Mouse (Mus musculus) brown adipose tissue, adult 24 weeks (tissue): ENCODE measurements at regions not wholly inside any gene's neighbourhood (a gene's known extent, or its start where the extent isn't known, plus 50 kb on each side); places are given as distances from the start of the nearest gene placed in this dataset.

Source experiments
- H3K27ac ChIP-seq: fragments of 200-500 bp; replicated peaks from 2 replicates; pipeline ENCODE4 v1.5.1; 2012; ENCODE audit warnings: low read depth, mild to moderate bottlenecking, low read length
- H3K4me1 ChIP-seq: fragments of 200-500 bp; 2 replicates; pipeline ENCODE4 v1.6.1; 2012; ENCODE audit warnings: low read length, mixed read lengths; ENCODE audit not compliant: control insufficient read depth, insufficient read depth, insufficient read length
- H3K4me3 ChIP-seq: fragments of 200-500 bp; 2 replicates; pipeline ENCODE4 v1.5.1; 2012; ENCODE audit warnings: low read depth, mild to moderate bottlenecking, low read length, moderate library complexity; ENCODE audit not compliant: insufficient read depth

DNA sequence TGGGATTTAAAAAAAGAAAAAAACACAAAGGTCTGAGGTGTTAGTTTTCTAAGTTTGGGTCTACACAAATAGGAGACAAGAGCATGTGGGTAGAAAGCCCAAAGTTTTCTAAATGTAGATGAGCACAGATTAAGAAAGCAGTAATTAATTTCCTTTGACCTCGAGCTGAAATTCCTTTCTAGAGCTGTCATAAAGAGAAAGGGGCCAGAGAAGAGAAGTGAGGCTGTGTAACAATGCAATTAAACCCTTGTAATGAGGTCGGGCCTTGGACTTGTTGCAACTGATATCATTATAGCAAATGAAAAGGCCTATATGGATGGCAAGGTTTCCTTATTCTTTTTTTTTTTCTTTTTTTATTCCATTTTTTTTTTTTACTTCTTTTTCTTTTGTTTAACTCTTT is 337.2 kb downstream of the Nr2f2 start:
- Histone ChIP-seq H3K4me1 (0 out of 2 replicates have a peak, but pooled peaks cover 2% of the 10 kb centered on the region), H3K27ac (no peak overlapping the region), H3K4me3 (no peak overlapping the region)

GRCm38 (mm10) chr7:70025527-70025926 is 341.0 kb downstream of the Nr2f2 start:
- H3K27ac ChIP-seq, result no peak overlapping the region
- H3K4me3 ChIP-seq, result no peak overlapping the region
- H3K4me1 ChIP-seq, result no peaks in the 10 kb centered on the region

GRCm38 (mm10) chr7:70016611-70017010 is 349.9 kb downstream of the Nr2f2 start:
- Histone ChIP-seq H3K4me1 (no peaks in the 10 kb centered on the region), H3K27ac (no peak overlapping the region), H3K4me3 (no peak overlapping the region)

DNA sequence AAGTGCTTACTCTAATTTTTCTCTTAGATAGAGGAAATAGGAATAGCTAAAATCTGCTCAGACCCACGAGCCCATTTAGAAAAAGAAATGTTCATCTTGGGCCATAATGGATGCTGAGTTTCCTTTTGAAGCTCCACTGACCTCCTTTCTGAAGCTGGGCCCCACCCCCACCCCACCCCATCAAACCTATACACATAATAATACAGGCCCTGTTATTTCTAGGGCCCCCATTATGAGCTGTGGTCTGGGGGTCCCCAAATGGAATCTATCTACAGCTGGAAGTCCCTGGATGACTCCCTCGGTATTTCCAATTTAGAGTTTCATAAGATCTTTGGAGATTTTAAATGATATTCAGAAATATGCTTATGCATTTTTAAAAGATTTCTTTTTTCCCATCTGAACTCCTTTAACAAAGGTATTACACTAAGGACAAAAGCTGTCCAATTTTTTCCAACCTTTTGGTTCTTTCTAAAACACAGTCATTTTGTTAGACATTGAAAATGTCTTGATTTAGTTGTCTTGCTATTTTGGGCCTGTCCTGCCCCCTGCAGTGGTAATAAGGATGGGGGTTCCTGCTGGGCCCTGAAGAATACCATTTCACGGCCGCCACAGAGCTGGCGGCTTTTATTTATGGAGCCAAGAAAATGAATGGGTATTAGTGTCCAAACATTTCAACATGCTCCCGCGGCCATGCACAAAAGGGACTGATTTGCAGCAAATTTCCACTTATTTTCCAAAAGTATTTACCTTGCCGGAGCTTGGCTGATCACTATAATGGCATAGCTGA is 363.1 kb downstream of the Nr2f2 start:
- no peak overlapping the region for H3K27ac ChIP-seq
- H3K4me3 ChIP-seq, result no peak overlapping the region
- H3K4me1 ChIP-seq, result no peaks in the 10 kb centered on the region

GRCm38 (mm10) chr7:69998756-69999155 is 367.8 kb downstream of the Nr2f2 start:
- Histone ChIP-seq H3K4me3 (no peak overlapping the region), H3K4me1 (no peaks in the 10 kb centered on the region), H3K27ac (no peak overlapping the region)

GRCm38 (mm10) chr7:69994540-69995303 is 371.8 kb downstream of the Nr2f2 start:
- Histone ChIP-seq H3K4me1 (no peaks in the 10 kb centered on the region), H3K4me3 (no peak overlapping the region), H3K27ac (no peak overlapping the region)

- H3K4me3 ChIP-seq, result no peak overlapping the region
- no peak overlapping the region for H3K27ac ChIP-seq
- H3K4me1 ChIP-seq, result no peaks in the 10 kb centered on the region
Measured at GRCm38 (mm10) chr7:69992383-69993327, 373.9 kb downstream of the Nr2f2 start.

GRCm38 (mm10) chr7:69991982-69992381 is 374.6 kb downstream of the Nr2f2 start:
- no peaks in the 10 kb centered on the region for H3K4me1 ChIP-seq
- H3K27ac ChIP-seq, result no peak overlapping the region
- H3K4me3 ChIP-seq, result no peak overlapping the region

- no peak overlapping the region for H3K27ac ChIP-seq
- H3K4me1 ChIP-seq, result no peaks in the 10 kb centered on the region
- no peak overlapping the region for H3K4me3 ChIP-seq
Measured at GRCm38 (mm10) chr7:69988704-69989103, 377.8 kb downstream of the Nr2f2 start.

- Histone ChIP-seq H3K27ac (no peak overlapping the region), H3K4me3 (no peak overlapping the region), H3K4me1 (no peaks in the 10 kb centered on the region)
Measured at GRCm38 (mm10) chr7:69981301-69981700, 385.2 kb downstream of the Nr2f2 start.

GRCm38 (mm10) chr7:69976369-69976768 is 390.2 kb downstream of the Nr2f2 start:
- Histone ChIP-seq H3K4me1 (no peaks in the 10 kb centered on the region), H3K27ac (no peak overlapping the region)

DNA sequence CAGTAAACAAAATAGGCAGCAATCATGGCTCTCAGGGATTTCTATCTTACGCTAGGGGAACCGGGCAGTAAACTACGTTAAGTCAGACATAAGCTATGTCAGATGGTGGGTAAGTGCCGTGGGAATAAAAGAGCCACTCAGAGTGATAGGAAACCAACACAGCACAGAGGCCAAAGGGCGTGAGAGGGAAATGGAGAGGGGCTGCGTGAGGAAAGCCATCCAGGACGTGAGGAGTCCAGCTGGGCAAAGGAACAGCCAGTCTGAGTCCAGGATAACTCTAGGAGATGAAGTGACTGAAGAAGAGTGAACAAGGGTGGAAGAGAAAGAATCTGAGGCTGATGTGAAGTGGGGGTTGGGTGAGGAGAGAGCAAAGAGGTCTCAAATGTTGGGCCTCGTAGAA is 402.5 kb downstream of the Nr2f2 start:
- Histone ChIP-seq H3K4me3 (no peak overlapping the region), H3K27ac (no peak overlapping the region), H3K4me1 (no peaks in the 10 kb centered on the region)

More at GRCm38 (mm10) chr7:69976369-69976768, 390.2 kb downstream of the Nr2f2 start:
- no peak overlapping the region for H3K4me3 ChIP-seq

DNA sequence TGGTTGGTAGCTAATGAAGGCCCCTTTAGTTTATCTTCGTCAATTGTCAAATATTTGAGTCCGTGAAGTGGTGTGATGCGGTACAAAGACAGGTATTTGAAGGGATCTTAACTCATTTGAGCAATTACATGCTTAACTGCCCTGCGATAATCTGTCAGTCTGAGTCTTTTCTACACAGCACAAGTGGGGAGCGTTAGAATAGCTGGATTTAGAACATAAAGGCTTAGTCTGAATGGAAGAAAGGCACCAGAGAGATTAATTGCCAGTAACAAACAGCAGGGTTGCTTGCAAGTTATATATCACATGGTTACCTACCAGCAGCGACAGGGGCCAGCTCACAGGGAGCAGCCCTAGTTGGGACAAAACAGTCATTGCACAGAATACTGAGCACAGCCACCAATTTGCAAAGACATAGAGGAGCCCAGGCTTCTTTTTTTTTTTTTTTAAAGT is 416.3 kb downstream of the Nr2f2 start:
- Histone ChIP-seq H3K27ac (no peak overlapping the region), H3K4me1 (no peaks in the 10 kb centered on the region), H3K4me3 (no peak overlapping the region)

- no peak overlapping the region for H3K27ac ChIP-seq
- H3K4me3 ChIP-seq, result no peak overlapping the region
- H3K4me1 ChIP-seq, result no peaks in the 10 kb centered on the region
Measured at GRCm38 (mm10) chr7:69949647-69950121, 416.9 kb downstream of the Nr2f2 start.

- Histone ChIP-seq H3K27ac (no peak overlapping the region), H3K4me1 (no peaks in the 10 kb centered on the region), H3K4me3 (no peak overlapping the region)
Measured at GRCm38 (mm10) chr7:69946396-69946795, 420.1 kb downstream of the Nr2f2 start.
